Mouse (Mus musculus) adrenal gland, adult 8-10 months (tissue): ENCODE data around the gene Rnf149. TPM values are rescaled to one million over a fixed set of nuclear protein-coding genes. Genes with fewer than 3 reads are reported as not detected.
"Not testable (repeated sequence)": the region's sequence is repeated elsewhere in the genome, so short reads cannot be mapped to it uniquely, and the experiment has no call there.

Source experiments
- DNase-seq: peaks from one replicate; pipeline ENCODE4 v3.0.0; 2022
- total RNA-seq, 4 experiments: library from RNA; stranded (reverse); gene quantifications; 2 replicates each; pipeline ENCODE4 v1.2.4; 2022

Gene Rnf149
- total RNA-seq = 10 to 100 TPM; 42.9 to 56.9 (median 49.2) TPM

DNA sequence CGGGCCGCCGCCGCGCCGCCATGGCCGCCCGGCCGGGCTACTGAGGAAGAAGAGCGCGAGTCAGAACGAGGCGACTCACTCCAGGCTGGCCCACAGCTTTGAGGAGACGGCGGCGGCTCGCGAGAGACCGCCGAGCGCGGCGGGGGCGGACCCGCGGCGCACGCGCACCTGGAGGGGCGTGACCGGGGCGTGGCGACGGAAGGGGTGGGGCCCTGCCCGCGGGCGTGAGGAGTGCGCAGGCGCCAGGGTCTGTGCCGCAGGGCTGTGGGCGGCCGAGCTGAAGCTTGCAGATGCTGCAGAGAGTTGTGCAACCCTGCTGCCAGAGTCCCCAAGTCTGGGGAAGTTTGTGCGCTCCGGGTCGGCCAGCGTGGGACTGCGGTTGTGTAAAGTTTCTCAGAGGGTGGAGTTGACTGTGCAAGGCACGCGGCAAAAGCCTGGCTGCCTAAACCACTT lies at the start of gene Rnf149:
Rnf149 (minus strand) TSS at position 153 of the 453 bp plus-strand sequence.
- DNase-seq = peak; percentile 94

DNA sequence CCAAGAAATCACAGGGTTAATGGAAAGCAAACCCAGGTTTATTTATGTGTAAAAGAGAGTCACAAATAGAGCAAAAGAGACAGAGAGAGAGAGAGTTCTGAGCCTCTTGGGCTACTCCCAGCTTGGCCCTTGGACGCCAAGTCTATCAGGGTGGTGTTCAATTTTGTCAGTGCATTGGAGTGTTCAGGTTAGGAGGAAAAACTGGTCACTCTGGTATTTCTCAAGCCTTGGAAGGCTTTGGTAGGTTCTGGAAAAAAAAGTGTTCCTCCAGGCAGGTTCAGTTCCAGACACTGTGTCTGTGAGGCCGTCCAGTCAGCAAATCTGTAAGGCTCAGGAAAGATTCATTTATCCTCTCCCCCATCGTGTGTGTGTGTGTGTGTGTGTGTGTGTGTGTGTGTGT lies 48.3 kb upstream of the Rnf149 start:
- no peak for DNase-seq

DNA sequence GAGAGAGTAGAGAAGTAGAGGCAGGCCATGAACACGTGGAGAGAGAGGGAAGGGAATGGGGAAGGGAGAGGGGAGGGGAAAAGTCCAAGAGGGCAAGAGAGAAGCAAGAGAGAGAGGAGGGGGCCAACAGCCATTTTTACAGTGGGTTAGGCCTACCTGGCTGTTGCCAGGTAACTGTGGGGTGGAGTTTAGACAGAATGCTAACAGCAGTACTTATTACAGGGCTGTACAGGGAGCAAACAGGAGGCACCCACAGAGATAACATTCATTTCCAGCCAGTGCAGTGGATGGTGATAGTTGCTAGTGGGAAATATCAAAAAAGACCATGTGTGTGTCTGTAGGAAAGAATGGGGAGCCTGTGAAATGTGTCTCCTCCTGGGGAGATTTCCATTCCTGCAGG lies 46.5 kb upstream of the Rnf149 start:
- no peak for DNase-seq

DNA sequence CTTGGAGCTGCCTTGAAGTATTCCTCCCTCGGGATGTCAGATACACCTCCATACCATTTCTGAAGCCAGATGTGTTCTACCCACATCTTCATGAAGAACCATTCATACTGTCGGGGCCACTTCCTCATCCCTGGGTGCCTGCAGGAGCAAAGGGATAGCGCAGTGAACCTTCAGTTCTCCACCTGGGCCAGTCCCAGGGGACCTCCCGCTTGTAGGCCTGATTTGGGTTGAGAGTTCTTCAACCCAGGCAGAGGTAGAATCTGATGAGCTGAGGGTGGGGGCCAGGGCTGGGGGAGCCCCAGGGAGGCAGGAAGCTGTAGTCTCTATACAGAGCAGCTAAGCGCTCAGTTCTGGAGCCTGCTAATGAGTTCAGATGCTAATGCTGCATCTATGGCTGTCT lies 45.9 kb upstream of the Rnf149 start:
- DNase-seq = no peak

DNA sequence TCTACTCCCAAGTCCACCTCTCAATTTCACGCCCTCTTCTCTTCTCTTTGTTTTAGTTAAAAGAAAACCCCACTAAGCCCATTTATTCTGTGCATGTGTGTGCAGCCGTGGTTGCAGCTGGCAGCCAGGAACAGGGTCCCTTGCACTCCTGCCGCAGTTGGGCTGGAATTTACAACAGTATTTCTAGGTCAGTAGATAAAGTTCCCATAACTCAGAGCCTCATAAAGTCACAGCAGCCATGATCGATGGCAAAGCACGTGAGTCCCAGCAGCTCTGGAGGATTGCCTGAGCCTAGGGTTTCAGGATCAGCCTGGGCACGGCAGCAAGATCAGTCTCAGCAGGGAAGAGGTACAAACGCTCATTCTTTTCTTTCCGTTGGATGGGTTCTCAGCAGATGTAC lies 41.3 kb upstream of the Rnf149 start:
- no peak for DNase-seq

DNA sequence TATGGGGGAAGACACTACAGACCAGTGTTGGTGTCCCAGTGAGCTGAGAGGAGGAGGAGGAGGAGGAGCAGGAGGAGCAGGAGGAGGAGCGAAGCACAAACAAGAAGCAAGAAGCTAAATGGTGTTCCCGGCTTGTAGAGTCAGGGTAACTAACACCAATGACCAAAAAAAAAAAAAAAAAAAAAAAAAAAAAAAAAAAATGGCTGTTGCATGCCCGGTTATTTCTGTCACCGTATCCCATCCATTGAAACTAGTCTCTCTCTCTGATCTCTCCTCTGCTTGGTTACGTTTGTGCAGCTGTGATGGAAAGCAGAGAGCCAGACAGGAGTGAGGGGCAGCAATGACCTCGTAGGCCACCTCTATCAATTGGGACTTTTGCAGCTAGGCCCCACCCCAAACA lies 38.3 kb upstream of the Rnf149 start:
- no peak for DNase-seq

DNA sequence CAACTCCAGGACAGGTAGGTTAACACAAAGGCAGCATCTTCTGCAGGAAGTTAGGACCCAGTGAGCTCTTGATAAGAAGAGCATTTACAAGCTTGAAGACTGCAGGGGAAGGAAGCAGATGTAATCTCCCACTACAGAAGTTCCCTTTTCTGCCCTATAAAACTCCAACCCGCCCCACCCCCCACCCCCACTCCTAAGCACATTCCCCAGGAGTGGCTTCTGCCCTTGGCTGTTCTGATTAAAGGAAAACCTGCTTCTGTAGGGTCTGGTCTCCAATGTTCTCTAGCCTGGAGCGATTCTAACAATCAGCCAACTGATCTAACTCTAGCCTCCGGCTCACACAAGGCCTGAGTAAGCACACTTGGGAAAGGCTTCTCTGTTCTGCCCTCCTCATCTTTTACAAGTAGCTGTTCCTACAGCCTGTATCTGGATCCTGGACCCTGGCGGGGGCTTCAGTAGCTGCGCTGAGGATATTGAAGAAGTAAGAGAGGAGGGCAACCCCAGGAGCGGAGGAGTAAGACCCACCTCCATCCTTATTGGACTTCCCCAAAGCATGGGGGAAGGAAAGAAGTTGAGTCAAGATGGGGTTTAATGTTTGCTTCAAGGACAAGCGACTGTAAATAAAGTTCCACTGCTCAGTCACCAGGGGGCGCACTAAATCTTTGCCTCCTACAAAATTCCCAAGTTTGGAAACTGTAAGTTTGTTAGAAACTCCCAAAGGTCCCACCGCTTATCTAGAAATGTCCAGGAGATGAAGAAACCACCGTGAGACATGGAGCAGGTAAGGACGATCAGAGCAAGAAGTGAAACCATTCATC lies 37.5 kb upstream of the Rnf149 start:
- no peak for DNase-seq

DNA sequence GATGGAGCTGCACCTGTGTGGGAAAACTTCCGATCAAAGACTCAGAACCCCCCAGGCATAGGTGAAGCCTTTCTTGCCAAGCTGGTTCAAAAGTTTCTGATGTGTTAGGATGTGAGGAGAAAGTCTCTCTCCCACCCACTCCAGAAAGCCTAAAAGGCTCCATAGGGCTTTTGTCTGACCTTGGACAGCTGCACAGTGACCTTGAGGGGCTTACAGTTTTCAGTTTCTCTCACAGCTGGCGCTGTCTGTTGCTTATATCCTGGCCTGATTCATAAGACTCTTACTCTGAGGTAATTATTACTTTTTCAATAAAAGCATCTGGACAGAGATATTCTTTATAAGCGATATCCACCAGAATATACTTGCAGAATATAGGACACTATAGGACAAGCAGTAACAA lies 35.9 kb upstream of the Rnf149 start:
- no peak for DNase-seq

DNA sequence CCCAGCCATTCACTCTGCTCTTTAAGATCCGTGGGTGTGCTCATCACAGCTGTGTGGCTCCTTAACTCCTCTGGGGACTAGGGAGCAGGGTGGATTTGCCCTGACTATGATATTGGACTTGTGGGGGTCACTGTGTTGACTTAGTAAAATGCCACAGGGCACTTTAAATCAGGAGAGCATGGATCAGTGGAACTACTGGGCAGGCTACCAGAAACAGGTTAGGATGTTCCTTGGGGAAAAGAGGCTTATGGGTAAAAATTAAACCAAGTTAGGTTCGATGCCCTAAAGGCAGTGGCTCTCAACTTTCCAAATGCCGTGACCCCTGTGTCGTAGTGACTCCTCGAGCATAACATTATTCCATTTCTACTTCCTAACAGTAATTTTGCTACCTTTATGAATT lies 35.3 kb upstream of the Rnf149 start:
- no peak for DNase-seq

DNA sequence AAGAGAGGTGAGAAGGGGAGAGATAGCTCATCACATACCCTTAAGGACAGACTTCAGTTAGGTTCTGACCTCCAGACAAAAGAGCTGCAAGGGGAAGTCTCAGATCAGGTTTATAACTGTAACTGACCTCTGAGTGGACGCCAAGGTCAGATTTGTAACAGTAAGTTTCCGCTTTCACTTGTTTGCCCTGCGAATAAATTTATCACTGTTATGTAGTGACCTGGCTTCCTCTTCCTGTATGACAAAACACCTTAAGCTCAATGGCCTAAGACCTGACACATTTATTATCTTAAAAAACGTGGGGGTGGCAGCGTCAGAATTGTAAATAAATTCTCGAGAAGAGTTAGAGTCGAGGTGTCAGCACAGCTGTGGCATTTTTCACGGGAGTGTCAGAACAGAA lies 31.3 kb upstream of the Rnf149 start:
- DNase-seq = no peak

DNA sequence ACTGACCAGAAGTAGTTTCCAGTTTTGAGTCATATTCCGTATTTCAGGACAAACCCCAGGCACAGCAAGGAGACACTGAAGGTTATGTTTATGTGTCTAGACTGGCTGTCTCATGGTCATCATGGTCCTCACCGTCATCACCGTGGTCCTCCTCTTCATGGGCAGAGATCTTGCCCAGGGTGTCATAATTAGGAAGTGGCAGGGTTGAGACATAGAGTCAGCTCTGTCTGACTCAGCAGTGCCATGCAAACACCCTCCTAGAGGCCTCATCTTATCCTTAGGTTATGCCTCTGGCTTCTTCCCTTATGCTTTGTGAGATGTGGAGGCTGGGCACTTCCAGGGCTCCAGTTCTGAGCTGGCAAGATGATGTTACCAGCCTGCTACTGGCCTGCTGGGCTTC lies 25.3 kb upstream of the Rnf149 start:
- no peak for DNase-seq

DNA sequence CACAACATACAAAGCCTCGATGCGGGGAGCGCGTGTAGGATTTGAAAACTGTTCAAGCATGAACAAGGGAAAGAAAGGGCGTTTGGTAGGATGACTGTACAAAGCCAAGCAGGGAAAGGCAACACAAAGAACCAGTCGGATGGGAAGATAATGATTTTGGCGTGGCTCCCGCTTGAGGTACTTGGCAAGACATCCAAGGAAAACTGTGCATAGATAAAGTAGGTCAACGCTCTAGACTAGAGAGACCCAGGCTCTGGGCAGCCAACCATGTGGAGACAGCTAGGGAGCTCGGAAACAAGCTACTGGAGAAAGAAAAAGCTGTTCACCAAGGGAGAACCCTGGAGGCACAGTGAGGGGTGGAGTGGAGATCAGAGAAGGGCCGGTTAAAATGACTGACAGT lies 21.5 kb upstream of the Rnf149 start:
- DNase-seq = peak; percentile 76

DNA sequence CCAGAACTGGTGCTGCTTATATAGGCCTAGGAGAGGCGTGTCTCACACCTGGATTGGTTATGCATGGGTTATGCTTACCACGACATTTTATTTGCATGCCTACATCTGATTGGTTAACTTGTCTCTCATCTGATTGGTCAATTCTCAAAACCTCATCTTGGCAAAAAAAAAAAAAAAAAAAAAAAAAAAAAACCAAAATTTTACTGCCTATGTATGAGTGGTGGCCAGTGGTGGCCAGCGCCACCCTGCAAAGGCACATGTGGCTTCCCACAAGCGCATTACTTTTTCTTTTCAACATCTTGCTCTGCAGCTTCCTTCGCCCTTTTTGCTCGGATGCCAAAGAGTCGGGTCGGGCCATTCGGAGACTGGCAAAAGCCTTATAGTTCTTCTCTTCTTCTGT lies 19.9 kb upstream of the Rnf149 start:
- not testable (repeated sequence) for DNase-seq

DNA sequence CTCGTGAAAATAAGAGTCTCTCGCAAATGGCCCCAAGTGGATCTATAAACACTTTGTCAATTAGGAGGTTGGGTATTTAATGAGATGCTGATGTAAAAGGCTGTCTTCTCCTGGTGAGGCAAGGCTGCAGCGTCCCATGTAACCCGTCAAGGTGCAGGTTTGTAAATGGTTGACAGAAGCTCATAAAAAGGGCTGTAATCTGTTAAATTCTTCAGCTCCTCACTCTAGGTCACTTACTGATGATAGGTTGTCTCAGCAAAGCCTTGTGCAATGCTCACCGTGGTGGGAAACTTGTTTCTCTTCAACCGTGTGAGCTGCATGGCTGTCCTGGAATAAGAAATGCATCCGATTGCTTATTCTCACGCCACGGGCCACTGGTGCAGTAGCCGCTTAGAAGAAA lies 16.6 kb upstream of the Rnf149 start:
- no peak for DNase-seq

DNA sequence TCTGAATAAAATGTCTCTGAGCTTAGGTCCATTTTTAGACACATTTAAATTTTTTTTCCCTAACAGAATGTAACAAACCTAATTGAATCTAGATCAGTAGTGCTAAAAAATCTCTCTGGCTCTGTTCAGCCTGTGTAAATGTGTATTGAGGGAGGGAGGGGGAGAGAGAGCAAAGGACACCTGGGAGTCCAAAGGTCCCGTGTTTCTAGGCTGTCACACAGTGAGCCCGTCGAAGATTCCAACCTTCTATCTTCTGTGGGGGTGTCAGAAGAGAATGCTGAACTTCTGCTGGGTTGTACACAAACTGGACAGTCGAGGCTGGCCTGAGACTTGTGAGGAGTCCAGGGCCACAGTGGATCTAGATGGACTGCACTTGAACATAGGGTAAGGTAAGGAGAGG lies 14.9 kb upstream of the Rnf149 start:
- no peak for DNase-seq

DNA sequence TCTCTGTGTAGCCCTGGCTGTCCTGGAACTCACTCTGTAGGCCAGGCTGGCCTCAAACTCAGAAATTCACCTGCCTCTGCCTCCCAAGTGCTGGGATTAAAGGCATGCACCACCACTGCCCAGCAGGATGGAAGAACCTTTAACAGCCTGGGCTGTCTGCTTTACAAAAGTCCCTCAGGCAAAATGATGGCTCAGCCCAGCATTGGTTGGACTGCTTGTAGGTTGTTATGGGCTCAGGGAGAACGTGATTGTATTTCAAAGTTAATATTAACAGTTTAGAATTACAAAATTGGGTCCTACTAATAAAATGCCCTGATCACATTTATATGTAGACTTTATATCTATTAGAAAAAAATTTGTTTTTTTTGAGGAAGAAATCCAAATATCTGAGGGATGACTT lies 14.4 kb upstream of the Rnf149 start:
- not testable (repeated sequence) for DNase-seq

DNA sequence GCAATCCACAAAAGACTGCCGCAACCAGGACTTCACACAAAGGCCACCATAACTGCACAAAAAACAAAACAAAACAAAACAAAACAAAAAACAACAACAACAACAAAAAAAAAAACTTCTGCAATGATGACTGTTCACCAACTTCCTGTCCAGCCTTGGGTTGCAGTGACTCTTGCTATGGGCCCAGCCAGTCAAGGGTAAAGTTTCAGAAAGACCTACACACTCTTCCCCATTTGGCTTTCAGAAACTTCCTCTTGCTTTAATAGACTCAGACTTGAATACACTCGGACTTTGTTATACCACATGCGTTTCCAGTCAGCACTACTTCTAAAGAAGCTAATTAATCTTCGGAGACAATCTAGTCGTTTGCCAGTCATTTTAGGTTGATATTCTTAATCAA lies 13.0 kb upstream of the Rnf149 start:
- no peak for DNase-seq

DNA sequence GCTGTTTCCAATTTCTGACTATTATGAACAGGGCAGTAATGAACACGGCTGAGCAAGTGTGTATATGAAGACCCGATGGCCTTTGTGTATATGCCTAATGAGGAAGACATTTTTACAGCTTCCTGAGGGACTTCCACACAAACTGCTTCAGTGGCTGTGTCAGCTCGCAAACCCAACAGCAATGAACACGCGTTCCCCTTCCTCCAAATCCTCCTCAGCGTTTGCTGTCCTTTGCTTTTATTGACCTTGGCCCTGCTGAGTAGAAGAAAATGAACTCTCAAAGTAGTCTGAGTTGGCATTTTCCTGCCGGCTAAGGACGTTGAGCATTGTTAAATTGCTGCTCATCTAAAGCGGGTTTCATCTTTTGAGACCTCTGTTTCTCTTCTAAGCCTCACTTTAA lies 8.2 kb upstream of the Rnf149 start:
- DNase-seq = no peak

DNA sequence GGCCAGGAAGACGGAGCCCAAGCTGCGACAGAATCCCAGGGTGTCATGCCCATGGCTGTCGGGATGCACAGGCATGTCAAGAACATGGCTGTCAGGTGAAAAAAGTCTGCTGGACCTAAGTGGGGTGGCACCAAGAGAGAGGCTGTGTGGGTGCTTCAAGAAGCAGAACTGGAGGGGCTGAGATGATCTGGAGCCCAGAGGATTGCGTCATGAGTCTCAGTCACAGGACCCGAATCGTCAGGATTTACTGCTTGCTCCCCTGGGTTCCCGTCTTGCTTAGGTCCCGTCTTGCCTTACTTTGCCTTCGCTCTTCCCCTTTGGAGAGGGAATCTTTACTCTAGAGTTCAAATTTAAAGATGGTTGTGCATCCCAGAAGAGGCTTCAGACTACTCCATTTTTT lies 6.0 kb upstream of the Rnf149 start:
- DNase-seq = no peak

DNA sequence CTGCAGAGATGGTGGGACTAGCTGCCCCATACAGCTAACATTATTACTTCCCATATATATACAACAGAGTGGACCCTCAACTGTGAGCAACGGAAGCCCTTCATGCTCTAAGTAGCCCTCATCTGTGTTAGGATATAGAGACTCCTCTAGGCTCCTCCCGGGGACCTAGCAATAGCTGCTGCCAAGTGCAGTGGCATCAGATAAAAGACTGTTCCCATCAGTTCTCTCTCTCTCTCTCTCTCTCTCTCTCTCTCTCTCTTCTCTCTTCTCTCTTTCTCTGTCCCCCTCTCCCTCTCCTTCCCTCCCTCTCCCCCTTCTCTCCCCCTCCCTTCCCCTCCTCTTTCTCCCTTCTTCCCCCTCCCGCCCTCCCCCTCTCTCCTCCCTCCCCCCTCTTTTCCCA lies 4.0 kb upstream of the Rnf149 start:
- DNase-seq = no peak

DNA sequence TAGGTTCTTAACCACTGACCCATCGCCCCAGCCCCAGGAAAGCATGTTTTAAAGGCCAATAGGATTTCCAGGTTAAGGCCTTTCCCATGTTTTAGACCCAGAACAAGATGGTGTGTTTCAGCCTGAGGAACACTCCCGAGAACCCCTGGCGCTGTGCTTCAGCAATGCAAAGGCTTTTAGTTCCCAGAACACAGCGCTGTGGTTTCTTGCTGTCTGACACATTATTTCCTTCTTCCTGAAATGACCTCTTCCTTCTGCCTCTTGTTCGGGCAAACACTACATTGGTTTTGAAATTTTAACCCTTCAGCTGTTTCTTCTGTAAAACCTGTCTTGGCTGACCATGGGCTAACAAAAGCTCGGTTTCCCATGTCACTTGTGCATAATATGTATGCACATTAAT lies 1.9 kb upstream of the Rnf149 start:
- DNase-seq = no peak

DNA sequence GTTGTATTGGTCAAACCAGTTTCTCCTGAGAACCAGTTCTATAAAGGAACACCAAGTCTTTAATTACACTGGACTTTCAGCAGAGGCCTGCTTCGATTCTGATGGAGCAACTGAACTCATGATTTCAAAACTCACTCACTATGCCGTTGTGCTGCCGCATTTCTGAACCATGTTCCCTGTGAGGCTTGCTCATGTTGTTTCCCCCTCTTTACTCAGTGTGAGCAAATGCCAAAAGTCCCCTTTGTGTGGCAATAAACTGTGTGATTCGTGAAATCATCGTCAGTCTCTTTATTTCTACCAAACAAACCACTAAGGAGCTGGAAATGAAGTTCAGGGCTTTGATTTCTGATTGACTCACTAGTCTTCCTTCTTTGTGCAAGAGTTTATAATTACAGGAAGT lies 1.2 kb upstream of the Rnf149 start:
- no peak for DNase-seq

DNA sequence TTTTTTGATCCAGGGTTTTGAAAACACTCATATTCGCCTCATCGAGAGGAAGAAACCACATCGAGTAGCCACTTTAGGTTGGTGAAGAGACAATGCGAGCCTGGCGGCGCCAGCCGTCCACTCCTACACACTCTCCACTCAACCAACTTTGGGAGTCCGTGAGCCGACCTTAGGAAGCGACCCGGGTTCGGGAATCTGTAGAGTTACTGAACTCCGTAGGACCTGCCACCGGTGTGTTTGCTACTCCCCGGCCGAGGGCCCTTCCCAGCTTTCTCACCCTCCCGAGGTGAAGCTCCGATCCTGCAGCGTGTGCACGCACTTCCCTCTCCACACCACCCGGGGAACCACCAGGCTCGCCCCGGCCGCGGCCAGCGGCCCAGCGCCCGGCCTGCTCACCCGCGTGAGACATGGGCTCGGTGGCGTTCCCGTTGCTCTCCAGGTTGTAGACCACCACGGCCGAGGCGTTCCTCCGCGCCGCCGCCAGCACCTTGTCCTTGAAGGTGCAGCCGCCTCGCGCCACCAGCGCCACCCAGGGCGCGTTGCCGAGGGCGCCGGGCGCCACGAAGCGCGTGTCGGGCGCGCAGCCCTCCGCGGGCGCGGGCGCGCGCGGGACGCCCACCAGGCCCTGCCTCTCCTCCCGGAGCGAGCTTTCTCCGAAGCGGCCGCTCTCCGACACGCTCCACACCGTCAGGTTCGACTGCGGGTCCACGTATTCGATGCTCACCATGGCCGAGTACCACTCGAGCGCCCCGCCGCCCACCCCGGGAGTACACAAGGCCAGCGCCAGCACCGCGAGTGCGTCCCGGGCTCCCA lies 568 bp downstream of the Rnf149 start:
- peak; percentile 41 for DNase-seq

DNA sequence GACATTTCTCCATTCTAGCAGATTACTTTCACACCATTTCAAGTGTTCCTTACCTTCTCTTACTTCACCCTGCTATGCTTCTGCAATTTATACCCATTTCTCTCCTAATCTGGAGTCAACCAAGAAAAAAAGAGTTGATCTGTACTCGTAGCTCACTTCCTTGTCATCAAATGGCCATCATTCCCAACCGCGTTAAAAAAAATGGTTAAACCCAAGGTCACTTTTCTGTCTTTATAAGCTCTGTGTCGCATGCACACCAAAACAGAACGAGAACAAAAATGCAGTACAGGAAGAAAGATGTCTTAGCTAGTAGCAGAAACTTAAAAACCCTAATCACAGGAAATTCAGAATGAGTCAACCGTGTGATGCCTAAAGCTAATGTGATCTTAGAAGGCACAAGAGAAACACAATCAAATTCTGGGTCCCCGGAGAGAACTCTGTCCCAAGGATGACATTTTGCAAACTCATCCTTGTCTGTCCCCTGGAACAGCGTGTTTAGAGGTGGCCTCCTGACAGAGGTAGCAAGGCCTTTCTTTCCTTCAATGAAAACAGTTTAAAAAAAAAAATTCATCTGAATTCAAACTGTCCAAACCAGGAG lies 1.3 kb downstream of the Rnf149 start:
- DNase-seq = no peak
